Mouse (Mus musculus) urinary bladder, postnatal 25 days (tissue): Measurements from ENCODE around the gene Lin54.

Source experiments
- DNase-seq: peaks from one replicate; pipeline ENCODE4 v3.0.0; 2022; ENCODE audit warnings: low spot score

Gene Lin54

GRCm38 (mm10) chr5:100418861-100419260 is 81.6 kb downstream of the Lin54 start:
- DNase-seq, result no peak

GRCm38 (mm10) chr5:100418077-100418476 is 82.4 kb downstream of the Lin54 start:
- DNase-seq, result no peak

GRCm38 (mm10) chr5:100415761-100416590 is 84.5 kb downstream of the Lin54 start, which contains the start of gene Sec31a:
Gene Sec31a, minus strand, starts transcription at chr5:100416234.
- peak; percentile 98 for DNase-seq

GRCm38 (mm10) chr5:100414474-100415196 is 85.8 kb downstream of the Lin54 start:
- no peak for DNase-seq

- DNase-seq, result no peak
Observed at GRCm38 (mm10) chr5:100412886-100413285, 87.6 kb downstream of the Lin54 start.

- DNase-seq, result no peak
Observed at GRCm38 (mm10) chr5:100410281-100410680, 90.2 kb downstream of the Lin54 start.

- DNase-seq, result no peak
Observed at GRCm38 (mm10) chr5:100408485-100408884, 92.0 kb downstream of the Lin54 start.

- no peak for DNase-seq
Observed at GRCm38 (mm10) chr5:100396753-100397152, 103.7 kb downstream of the Lin54 start.

- DNase-seq, result no peak
Observed at GRCm38 (mm10) chr5:100393681-100394080, 106.8 kb downstream of the Lin54 start.

GRCm38 (mm10) chr5:100392436-100392955 is 107.9 kb downstream of the Lin54 start:
- no peak for DNase-seq
